Mouse (Mus musculus): ENCODE results near the gene Aass. TPM values are rescaled to one million over a fixed set of nuclear protein-coding genes. Genes with fewer than 3 reads are reported as not detected.
"Not testable (repeated sequence)": the region's sequence is repeated elsewhere in the genome, so short reads cannot be mapped to it uniquely, and the experiment has no call there.

Aass gene
- polyA plus RNA-seq, 1 experiment from 2014 or later, result 25.0 TPM

DNA sequence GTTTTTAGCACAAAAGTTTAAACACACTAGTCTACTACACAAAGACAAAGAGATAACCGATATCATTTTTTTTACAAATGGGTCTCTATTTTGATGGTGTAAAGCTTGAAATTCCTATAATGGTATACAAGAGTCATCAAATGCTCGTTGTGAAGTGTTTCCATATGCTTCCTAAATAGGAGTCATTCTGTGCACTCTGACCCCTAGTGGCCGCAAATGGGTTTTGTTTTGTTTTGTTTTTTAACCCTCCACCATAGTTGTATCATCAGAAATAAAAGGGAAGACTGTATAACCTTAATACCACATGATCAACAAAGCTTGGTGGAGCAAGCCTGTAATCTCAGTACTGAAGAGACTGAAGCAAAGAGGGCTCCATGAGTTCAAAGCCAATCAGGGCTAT, 9.9 kb downstream of the Aass start:
- ATAC-seq (ENCODE audit: low read depth), result no peak
- DNase-seq, result no peak
- Histone ChIP-seq H3K36me3 (0 out of 2 replicates have a peak, but pooled peaks cover 3% of the 10 kb centered on the region), H3K9me3 (replicated peaks) (no peaks in the 10 kb centered on the region), H3K9ac (no peak overlapping the region), H3K4me1 (replicated peaks) (peaks cover 5% of the 10 kb centered on the region), H3K27me3 (no peaks in the 10 kb centered on the region), H3K27ac (no peak overlapping the region), H3K4me2 (no peak overlapping the region), H3K4me3 (replicated peaks) (no peak overlapping the region)
- 34% methylated on average over 3 of the region's 3 CpGs for WGBS (ENCODE audit: insufficient replicate concordance)

DNA sequence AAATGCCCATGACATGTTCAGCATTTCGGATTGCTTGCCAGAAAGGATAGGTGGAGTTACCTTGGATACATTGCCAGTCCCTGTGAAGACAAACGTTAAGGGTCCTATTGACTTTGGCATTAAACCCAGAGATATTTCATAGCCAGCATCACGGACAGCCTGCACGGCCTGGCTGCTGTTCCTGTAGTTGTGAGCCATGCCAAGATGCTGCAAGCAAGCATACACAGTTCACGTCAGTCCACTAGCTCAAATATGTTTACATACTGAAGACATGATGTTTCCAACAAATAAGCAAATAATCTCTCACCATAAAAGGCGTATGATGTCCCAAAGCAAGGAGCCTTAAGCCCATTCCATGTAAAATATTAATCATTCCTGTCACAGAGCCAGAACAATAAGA, 18.0 kb downstream of the Aass start:
- no peaks in the 10 kb centered on the region for H3K27me3 ChIP-seq
- H3K9me3 ChIP-seq (replicated peaks), result no peaks in the 10 kb centered on the region
- 61% methylated on average over 6 of the region's 6 CpGs for WGBS (ENCODE audit: insufficient replicate concordance)
- no peak overlapping the region for H3K4me2 ChIP-seq
- DNase-seq, result no peak
- H3K36me3 ChIP-seq, result 0 out of 2 replicates have a peak, but pooled peaks cover 3% of the 10 kb centered on the region
- H3K4me1 ChIP-seq (replicated peaks), result no peaks in the 10 kb centered on the region
- ATAC-seq (ENCODE audit: low read depth), result no peak
- H3K4me3 ChIP-seq (replicated peaks), result no peak overlapping the region
- no peak overlapping the region for H3K9ac ChIP-seq
- no peak overlapping the region for H3K27ac ChIP-seq

DNA sequence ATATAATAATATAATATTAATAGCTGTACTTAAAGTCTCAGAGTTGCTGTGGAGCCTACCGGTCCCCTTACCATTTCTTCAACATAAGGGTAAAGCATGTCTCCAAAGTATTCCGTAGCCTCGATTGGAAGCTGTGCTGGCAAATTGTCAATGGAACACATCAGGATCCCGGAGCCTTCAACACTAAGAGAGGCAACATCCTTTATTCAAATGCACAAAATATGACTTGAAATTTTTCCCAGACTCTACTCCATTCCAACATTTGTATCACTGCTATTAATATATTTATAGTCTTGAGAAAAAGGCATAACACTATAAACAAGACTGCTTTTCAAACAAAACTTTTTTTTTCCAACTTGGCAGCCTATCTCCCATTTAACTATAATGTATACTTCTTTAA, 25.7 kb downstream of the Aass start:
- H3K4me3 ChIP-seq (replicated peaks), result no peak overlapping the region
- H3K9ac ChIP-seq, result no peak overlapping the region
- no peak overlapping the region for H3K27ac ChIP-seq
- no peaks in the 10 kb centered on the region for H3K36me3 ChIP-seq
- ATAC-seq (ENCODE audit: low read depth) (no peak), DNase-seq (no peak)
- no peaks in the 10 kb centered on the region for H3K4me1 ChIP-seq (replicated peaks)
- H3K4me2 ChIP-seq, result no peak overlapping the region
- H3K9me3 ChIP-seq (replicated peaks), result no peaks in the 10 kb centered on the region
- no peaks in the 10 kb centered on the region for H3K27me3 ChIP-seq
- 88% methylated on average over 4 of the region's 4 CpGs for WGBS (ENCODE audit: insufficient replicate concordance)

DNA sequence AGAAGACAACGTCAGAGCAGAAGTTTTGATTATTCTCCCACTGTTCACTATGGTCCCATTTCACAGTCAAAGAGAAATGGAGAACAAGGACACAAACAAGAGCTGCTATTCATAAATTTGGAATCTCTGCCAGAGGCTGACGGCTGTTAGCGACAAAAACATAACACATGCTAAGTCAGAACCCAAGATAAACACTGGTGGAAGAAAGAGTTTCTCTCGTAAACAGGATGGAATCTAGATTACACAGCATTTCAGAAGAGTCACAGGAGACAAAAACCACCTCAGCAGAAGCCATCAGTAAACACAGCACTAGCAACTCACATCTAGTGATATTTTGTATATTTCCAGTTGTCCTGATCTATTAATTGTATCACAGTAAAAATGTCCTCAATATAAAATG, 26.4 kb downstream of the Aass start:
- Histone ChIP-seq H3K9ac (no peak overlapping the region), H3K4me2 (no peak overlapping the region), H3K4me1 (replicated peaks) (no peaks in the 10 kb centered on the region), H3K27me3 (no peaks in the 10 kb centered on the region), H3K27ac (no peak overlapping the region), H3K9me3 (replicated peaks) (no peaks in the 10 kb centered on the region), H3K36me3 (no peaks in the 10 kb centered on the region), H3K4me3 (replicated peaks) (no peak overlapping the region)
- ATAC-seq (ENCODE audit: low read depth) (no peak), DNase-seq (no peak)
- 48% methylated on average over 4 of the region's 4 CpGs for WGBS (ENCODE audit: insufficient replicate concordance)

DNA sequence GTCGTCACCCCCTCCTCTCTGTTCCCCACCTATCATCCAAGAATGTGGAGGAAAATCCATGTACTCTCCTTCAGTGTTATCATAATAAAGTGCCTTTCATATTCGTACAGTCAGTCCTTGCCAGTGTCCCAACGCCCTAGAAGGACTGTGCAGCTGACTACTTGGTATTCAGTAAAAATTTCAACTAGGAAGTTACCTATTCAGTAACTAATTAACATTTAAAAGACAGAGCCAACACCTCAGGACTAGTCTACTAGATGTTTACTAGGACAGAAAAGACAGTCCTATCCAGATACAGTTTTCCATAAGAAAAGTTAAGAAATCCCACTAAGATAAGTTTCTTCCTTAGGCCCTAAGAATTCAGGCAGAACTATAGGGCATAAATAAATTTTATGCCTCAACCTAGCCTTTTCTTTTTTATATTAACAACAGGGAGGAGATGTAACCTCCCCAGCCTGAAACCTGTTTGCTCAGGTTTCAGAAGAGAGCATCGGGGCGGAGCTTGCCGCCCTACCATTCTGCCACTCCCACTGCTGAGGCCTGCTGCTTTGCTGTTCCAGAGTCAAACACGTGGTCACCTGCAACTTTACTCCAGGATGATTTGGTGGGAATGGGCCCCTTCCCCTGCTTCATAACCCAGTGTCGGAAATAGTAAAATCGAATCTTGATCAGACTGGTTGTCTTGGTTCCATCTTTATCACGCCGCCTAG, 42.3 kb downstream of the Aass start:
- WGBS (ENCODE audit: insufficient replicate concordance), result 69% methylated on average over 11 of the region's 11 CpGs
- not testable (repeated sequence) for H3K4me2 ChIP-seq; H3K4me3 ChIP-seq (replicated peaks); H3K27me3 ChIP-seq; H3K36me3 ChIP-seq; H3K27ac ChIP-seq; H3K9ac ChIP-seq; H3K4me1 ChIP-seq (replicated peaks); H3K9me3 ChIP-seq (replicated peaks); DNase-seq; ATAC-seq (ENCODE audit: low read depth)

DNA sequence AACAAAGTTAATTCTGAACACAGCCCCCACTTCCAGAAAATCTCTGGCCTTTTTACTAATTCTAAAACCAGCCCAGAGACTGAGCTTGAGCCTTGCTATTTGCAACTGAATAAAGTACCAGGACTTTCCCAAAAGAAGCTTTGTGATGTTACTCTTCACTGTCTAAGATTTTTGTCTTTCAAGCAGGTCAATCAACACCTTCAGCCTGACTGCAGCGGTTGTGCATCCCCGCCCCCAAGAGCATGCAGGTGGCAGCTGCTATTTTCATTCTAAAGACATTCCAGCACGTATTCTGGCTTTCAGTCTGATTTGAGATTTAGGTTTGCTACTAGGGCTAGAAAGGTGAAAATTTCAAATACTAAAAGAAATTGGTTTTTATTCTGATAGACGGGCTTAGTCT, 43.5 kb downstream of the Aass start:
- H3K27ac ChIP-seq; ATAC-seq (ENCODE audit: low read depth); H3K9me3 ChIP-seq (replicated peaks); H3K4me2 ChIP-seq; H3K36me3 ChIP-seq; H3K4me3 ChIP-seq (replicated peaks); H3K27me3 ChIP-seq; H3K4me1 ChIP-seq (replicated peaks); DNase-seq; H3K9ac ChIP-seq: not testable (repeated sequence)
- 66% methylated on average over 4 of the region's 4 CpGs for WGBS (ENCODE audit: insufficient replicate concordance)

DNA sequence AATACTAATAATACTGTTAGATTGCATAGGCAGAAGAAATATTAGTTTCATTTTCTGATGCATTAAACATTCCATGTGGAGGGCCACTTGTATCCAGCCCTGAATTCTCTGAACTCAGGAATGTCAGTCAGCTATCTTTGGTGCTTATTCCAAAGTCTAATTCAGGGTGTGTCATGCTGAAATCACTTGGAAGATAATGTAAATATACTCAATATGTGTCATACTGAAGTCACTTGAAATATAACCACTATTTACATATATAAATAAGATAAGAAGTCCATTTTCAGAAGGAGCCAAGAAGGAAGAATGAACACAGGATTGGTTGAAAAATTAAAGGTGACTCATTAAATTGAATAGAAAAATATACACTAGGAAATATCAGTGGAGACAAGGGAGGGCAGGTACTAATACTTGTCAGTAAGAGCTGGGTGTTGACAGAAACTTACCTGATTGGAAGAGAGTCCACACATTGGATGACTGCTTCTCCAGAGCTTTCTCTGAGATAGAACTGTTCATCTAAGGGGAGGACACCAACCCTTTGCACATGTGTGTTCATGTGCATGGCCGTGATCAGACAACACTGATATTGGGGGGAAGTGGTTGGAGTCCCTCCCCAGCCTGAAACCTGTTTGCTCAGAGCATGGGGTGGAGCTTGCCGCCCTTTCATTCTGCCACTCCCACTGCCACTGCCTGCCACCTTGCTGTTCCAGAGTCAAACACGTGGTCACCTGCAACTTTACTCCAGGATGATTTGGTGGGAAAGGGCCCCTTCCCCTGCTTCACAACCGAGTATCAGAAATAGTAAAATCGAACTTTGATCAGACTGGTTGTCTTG, 48.0 kb downstream of the Aass start:
- Histone ChIP-seq H3K4me1 (replicated peaks) (no peaks in the 10 kb centered on the region), H3K9ac (no peak overlapping the region), H3K9me3 (replicated peaks) (no peaks in the 10 kb centered on the region), H3K4me3 (replicated peaks) (no peak overlapping the region), H3K4me2 (no peak overlapping the region), H3K27ac (no peak overlapping the region), H3K27me3 (no peaks in the 10 kb centered on the region), H3K36me3 (no peaks in the 10 kb centered on the region)
- DNase-seq (no peak), ATAC-seq (ENCODE audit: low read depth) (no peak)
- 61% methylated on average over 5 of the region's 5 CpGs for WGBS (ENCODE audit: insufficient replicate concordance)

DNA sequence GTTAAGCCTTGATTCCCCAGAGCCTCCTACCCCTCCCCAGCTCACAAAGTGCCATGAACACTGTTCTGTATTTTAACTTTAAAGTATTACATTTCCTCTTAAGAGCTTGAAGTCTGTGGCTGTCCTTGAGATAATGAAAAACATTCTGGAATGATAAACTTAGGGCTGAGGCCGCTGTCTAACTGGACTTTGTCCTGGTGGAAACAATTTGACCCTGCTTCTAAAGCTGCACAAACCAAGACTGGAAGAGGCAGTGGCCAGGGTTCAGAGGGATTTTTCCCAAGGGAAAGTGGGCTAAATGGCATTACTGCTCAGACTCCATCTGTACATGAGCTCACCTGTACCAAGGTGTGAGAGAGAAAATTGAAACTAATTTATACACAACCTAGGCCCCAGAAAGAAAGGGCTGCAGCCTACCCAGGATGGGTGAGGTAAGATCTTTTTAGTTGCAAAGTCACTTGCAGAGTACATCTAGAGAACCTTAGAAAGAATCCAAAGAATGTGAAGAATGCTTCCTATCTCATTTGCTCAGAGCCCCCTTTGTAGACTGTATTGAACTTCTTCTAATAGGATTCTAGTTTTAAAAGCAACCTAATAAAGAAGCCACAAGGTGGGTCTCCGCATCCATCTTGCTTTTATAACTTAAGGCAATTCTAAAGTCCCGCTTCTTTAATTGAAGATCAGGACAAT, 52.6 kb downstream of the Aass start:
- no peaks in the 10 kb centered on the region for H3K4me1 ChIP-seq (replicated peaks)
- DNase-seq (no peak), ATAC-seq (ENCODE audit: low read depth) (no peak)
- no peak overlapping the region for H3K4me3 ChIP-seq (replicated peaks)
- 46% methylated on average over 3 of the region's 3 CpGs for WGBS (ENCODE audit: insufficient replicate concordance)
- H3K36me3 ChIP-seq, result peaks cover 5% of the 10 kb centered on the region; the same call in 1 of the 2 replicates
- no peak overlapping the region for H3K27ac ChIP-seq
- no peak overlapping the region for H3K4me2 ChIP-seq
- H3K27me3 ChIP-seq, result no peaks in the 10 kb centered on the region
- H3K9me3 ChIP-seq (replicated peaks), result no peaks in the 10 kb centered on the region
- no peak overlapping the region for H3K9ac ChIP-seq

DNA sequence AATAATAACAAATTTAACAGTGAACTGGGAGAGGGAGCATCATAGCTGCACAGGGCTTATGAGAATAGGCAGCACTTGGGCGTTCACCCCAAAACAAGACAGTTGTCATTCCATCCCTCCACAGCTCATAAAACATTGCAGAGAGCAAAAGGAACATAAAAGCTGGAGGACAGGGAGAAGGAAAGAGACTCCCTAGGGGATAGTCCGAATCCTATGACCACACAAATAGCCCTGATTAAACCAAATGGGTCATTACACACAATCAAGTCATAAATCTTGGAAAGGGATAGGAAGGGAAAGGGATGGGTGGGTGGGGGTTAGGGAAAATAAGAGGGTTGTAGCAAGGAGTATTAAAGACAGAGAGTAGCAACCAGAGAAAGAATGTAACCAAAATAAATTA, 54.5 kb downstream of the Aass start:
- H3K4me2 ChIP-seq, result no peak overlapping the region
- peaks cover 5% of the 10 kb centered on the region; the same call in 1 of the 2 replicates for H3K36me3 ChIP-seq
- ATAC-seq (ENCODE audit: low read depth), result no peak
- no peak for DNase-seq
- H3K27me3 ChIP-seq, result no peaks in the 10 kb centered on the region
- no peak overlapping the region for H3K9ac ChIP-seq
- 42% methylated on average over 2 of the region's 2 CpGs for WGBS (ENCODE audit: insufficient replicate concordance)
- no peaks in the 10 kb centered on the region for H3K9me3 ChIP-seq (replicated peaks)
- H3K4me1 ChIP-seq (replicated peaks), result no peaks in the 10 kb centered on the region
- H3K27ac ChIP-seq, result no peak overlapping the region
- H3K4me3 ChIP-seq (replicated peaks), result no peak overlapping the region

DNA sequence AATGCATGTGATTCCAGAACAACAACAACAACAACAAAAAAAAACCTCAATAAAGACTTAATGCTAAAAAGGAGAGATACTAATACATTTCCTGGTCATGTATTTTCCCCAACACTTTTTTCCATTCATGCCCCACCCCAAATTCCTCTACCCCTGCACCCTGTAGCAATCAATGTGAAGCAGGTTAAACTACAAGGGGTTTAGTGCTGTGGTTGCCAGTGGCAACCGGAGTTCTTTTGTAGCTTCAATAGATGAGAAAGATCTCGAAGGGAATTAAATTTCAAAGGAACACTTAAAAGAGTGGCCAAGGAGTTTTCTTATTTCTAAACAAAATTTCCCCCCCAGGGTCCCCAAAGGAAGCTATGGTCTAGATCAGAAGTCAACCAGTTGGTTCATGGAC, 56.7 kb downstream of the Aass start:
- ATAC-seq (ENCODE audit: low read depth) (no peak), DNase-seq (no peak)
- Histone ChIP-seq H3K4me1 (replicated peaks) (no peaks in the 10 kb centered on the region), H3K27me3 (no peaks in the 10 kb centered on the region), H3K36me3 (peaks cover 5% of the 10 kb centered on the region; the same call in 1 of the 2 replicates), H3K27ac (no peak overlapping the region), H3K9me3 (replicated peaks) (no peaks in the 10 kb centered on the region), H3K4me3 (replicated peaks) (no peak overlapping the region), H3K9ac (no peak overlapping the region), H3K4me2 (no peak overlapping the region)
- 59% methylated on average over 2 of the region's 2 CpGs for WGBS (ENCODE audit: insufficient replicate concordance)

DNA sequence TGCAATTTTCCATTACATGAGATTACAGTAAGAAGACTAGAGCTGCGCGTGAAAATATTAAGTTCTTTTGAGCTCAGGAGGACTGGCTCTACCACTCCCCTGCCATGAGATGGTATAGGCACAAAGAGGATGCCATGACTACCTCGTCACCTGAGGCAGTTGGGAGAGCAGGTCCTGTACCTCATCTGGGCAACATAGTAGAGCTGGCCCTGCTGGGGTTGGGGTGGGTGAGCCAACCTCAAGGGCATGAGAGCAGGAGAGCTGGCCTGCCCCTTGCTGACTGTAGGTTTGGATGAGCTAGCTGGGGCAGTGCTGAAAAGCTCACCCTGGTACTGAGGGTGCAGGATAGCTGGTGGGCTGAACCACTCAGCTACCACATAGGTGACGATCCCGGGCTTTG, 77.1 kb downstream of the Aass start:
- Histone ChIP-seq H3K4me1 (replicated peaks) (no peaks in the 10 kb centered on the region), H3K4me3 (replicated peaks) (no peak overlapping the region), H3K36me3 (no peaks in the 10 kb centered on the region), H3K4me2 (no peak overlapping the region), H3K9me3 (replicated peaks) (no peaks in the 10 kb centered on the region), H3K27ac (no peak overlapping the region), H3K9ac (no peak overlapping the region), H3K27me3 (no peaks in the 10 kb centered on the region)
- no peak for ATAC-seq (ENCODE audit: low read depth)
- WGBS (ENCODE audit: insufficient replicate concordance), result 69% methylated on average over 5 of the region's 5 CpGs
- DNase-seq, result no peak

Data from liver, embryonic 13.5 days (tissue).